Mouse (Mus musculus) intestine, embryonic 14.5 days (tissue): ENCODE results near the gene Tiam1. TPM values are rescaled to one million over a fixed set of nuclear protein-coding genes. Genes with fewer than 3 reads are reported as not detected.

Experiments
- ATAC-seq: fragments of 200-750 bp; cut with Nextera tagmentation; replicated peaks from 2 replicates; pipeline ENCODE4 v1.8.0; 2017; ENCODE audit warnings: low read depth, moderate number of reproducible peaks, moderate TSS enrichment, moderate library complexity; ENCODE audit not compliant: low FRiP score, low TSS enrichment
- DNase-seq: peaks from one replicate; pipeline ENCODE4 v3.0.0-alpha.2; 2018; ENCODE audit warnings: low spot score
- H3K27ac ChIP-seq: fragments of 300-500 bp; sonication (generic); 2 replicates; pipeline ENCODE4 v1.5.1; 2014; ENCODE audit warnings: low read depth, mild to moderate bottlenecking, control low read depth
- H3K27me3 ChIP-seq: fragments of 300-500 bp; sonication (generic); replicated peaks from 2 replicates; pipeline ENCODE4 v1.6.1; 2014; ENCODE audit warnings: low read length, control low read depth; ENCODE audit not compliant: control insufficient read depth, insufficient read depth
- H3K36me3 ChIP-seq: fragments of 300-500 bp; sonication (generic); 2 replicates; pipeline ENCODE4 v1.6.1; 2014; ENCODE audit warnings: low read length, control low read depth; ENCODE audit not compliant: control insufficient read depth, insufficient read depth
- H3K4me1 ChIP-seq: fragments of 300-500 bp; sonication (generic); replicated peaks from 2 replicates; pipeline ENCODE4 v1.6.1; 2014; ENCODE audit warnings: low read length, control low read depth, mixed read lengths; ENCODE audit not compliant: control insufficient read depth, insufficient read depth
- H3K4me2 ChIP-seq: fragments of 300-500 bp; sonication (generic); 2 replicates; pipeline ENCODE4 v1.6.1; 2014; ENCODE audit warnings: low read length
- H3K4me3 ChIP-seq: fragments of 300-500 bp; sonication (generic); 2 replicates; pipeline ENCODE4 v1.5.1; 2014; ENCODE audit warnings: low read depth, low read length, control low read depth, mixed read lengths
- H3K9ac ChIP-seq: fragments of 300-500 bp; sonication (generic); 2 replicates; pipeline ENCODE4 v1.6.1; 2014; ENCODE audit warnings: mild to moderate bottlenecking, low read length
- H3K9me3 ChIP-seq: fragments of 300-500 bp; sonication (generic); 2 replicates; pipeline ENCODE4 v1.6.1; 2016; ENCODE audit warnings: low read length, control low read depth; ENCODE audit not compliant: control insufficient read depth
- WGBS: fragments of 180-500 bp; shearing (Covaris S2); extraction: QIAGEN DNeasy Blood & Tissue Kit; methylation state at CpG from one replicate; pipeline ENCODE4 v1.1.7; 2014; 5-methylcytosine and 5-hydroxymethylcytosine counted together
- polyA plus RNA-seq: library from polyadenylated mRNA; unstranded; fragments of >200 nt; fragmentation: Nextera tagmentation; extraction: Ambion mirVana; gene quantifications from 2 replicates; pipeline ENCODE4 v1.2.1, GENCODE M21; 2014

The Tiam1 gene
- polyA plus RNA-seq, 1 experiment from 2014 or later, result 21.4 TPM

GRCm38 (mm10) chr16:89906909-89907308 is 236.7 kb downstream of the Tiam1 start:
- H3K9me3 ChIP-seq, result no peaks in the 10 kb centered on the region
- no peak for ATAC-seq

GRCm38 (mm10) chr16:89905730-89906305 is 237.8 kb downstream of the Tiam1 start:
- Histone ChIP-seq H3K36me3 (no peaks in the 10 kb centered on the region), H3K4me1 (peaks cover 3% of the 10 kb centered on the region; the same call in 1 of the 2 replicates), H3K4me3 (no peak overlapping the region), H3K9ac (no peak overlapping the region), H3K9me3 (no peaks in the 10 kb centered on the region), H3K4me2 (no peak overlapping the region), H3K27me3 (no peaks in the 10 kb centered on the region), H3K27ac (no peak overlapping the region)
- WGBS, result 83% methylated on average over 1 of the region's 1 CpGs
- DNase-seq, result no peak
- ATAC-seq, result no peak

More at GRCm38 (mm10) chr16:89906909-89907308, 236.7 kb downstream of the Tiam1 start:
- H3K4me3 ChIP-seq, result no peak overlapping the region
- no peaks in the 10 kb centered on the region for H3K36me3 ChIP-seq
- no peaks in the 10 kb centered on the region; the same call in 1 of the 2 replicates for H3K4me1 ChIP-seq
- H3K27me3 ChIP-seq, result no peaks in the 10 kb centered on the region
- no peak overlapping the region for H3K27ac ChIP-seq
- no peak for DNase-seq
- no peak overlapping the region for H3K4me2 ChIP-seq
- H3K9ac ChIP-seq, result no peak overlapping the region
- 85% methylated on average over 7 of the region's 7 CpGs for WGBS

- 94% methylated on average over 12 of the region's 12 CpGs for WGBS
- no peaks in the 10 kb centered on the region for H3K27me3 ChIP-seq
- H3K36me3 ChIP-seq, result no peaks in the 10 kb centered on the region
- H3K4me3 ChIP-seq, result no peak overlapping the region
- ATAC-seq (no peak), DNase-seq (no peak)
- no peak overlapping the region for H3K27ac ChIP-seq
- H3K9ac ChIP-seq, result no peak overlapping the region
- H3K4me2 ChIP-seq, result no peak overlapping the region
- H3K4me1 ChIP-seq, result peaks cover 6% of the 10 kb centered on the region; the same call in 1 of the 2 replicates
- no peaks in the 10 kb centered on the region for H3K9me3 ChIP-seq
Measured at GRCm38 (mm10) chr16:89904121-89904520, 239.4 kb downstream of the Tiam1 start.

- Histone ChIP-seq H3K27ac (no peak overlapping the region), H3K4me2 (no peak overlapping the region), H3K4me3 (no peak overlapping the region), H3K9me3 (no peaks in the 10 kb centered on the region), H3K4me1 (peaks cover 6% of the 10 kb centered on the region; the same call in 1 of the 2 replicates), H3K36me3 (no peaks in the 10 kb centered on the region), H3K9ac (no peak overlapping the region), H3K27me3 (no peaks in the 10 kb centered on the region)
- no peak for ATAC-seq
- no peak for DNase-seq
- WGBS, result 85% methylated on average over 12 of the region's 12 CpGs
Measured at GRCm38 (mm10) chr16:89902578-89903304, 240.8 kb downstream of the Tiam1 start.

GRCm38 (mm10) chr16:89900681-89901080 is 242.9 kb downstream of the Tiam1 start:
- ATAC-seq (no peak), DNase-seq (no peak)
- no peaks in the 10 kb centered on the region for H3K9me3 ChIP-seq
- H3K36me3 ChIP-seq, result no peaks in the 10 kb centered on the region
- no peak overlapping the region for H3K4me3 ChIP-seq
- H3K4me2 ChIP-seq, result no peak overlapping the region
- H3K4me1 ChIP-seq, result peaks cover 6% of the 10 kb centered on the region; the same call in 1 of the 2 replicates
- H3K27me3 ChIP-seq, result no peaks in the 10 kb centered on the region
- 31% methylated on average over 8 of the region's 8 CpGs for WGBS
- H3K9ac ChIP-seq, result no peak overlapping the region
- no peak overlapping the region for H3K27ac ChIP-seq

GRCm38 (mm10) chr16:89899192-89899591 is 244.4 kb downstream of the Tiam1 start:
- Histone ChIP-seq H3K4me1 (peaks cover 8% of the 10 kb centered on the region; the same call in 1 of the 2 replicates), H3K4me2 (no peak overlapping the region), H3K27me3 (no peaks in the 10 kb centered on the region), H3K36me3 (no peaks in the 10 kb centered on the region), H3K9ac (no peak overlapping the region), H3K4me3 (no peak overlapping the region), H3K27ac (no peak overlapping the region), H3K9me3 (no peaks in the 10 kb centered on the region)
- 74% methylated on average over 9 of the region's 9 CpGs for WGBS
- no peak for ATAC-seq
- no peak for DNase-seq

GRCm38 (mm10) chr16:89898299-89898625 is 245.3 kb downstream of the Tiam1 start:
- Histone ChIP-seq H3K27me3 (no peaks in the 10 kb centered on the region), H3K4me2 (no peak overlapping the region), H3K36me3 (no peaks in the 10 kb centered on the region), H3K9ac (no peak overlapping the region), H3K27ac (no peak overlapping the region), H3K9me3 (0 out of 2 replicates have a peak, but pooled peaks cover 5% of the 10 kb centered on the region), H3K4me3 (no peak overlapping the region), H3K4me1 (peaks cover 8% of the 10 kb centered on the region; the same call in 1 of the 2 replicates)
- ATAC-seq (no peak), DNase-seq (no peak)
- WGBS, result 91% methylated on average over 14 of the region's 14 CpGs

- DNase-seq, result no peak
- Histone ChIP-seq H3K27ac (no peak overlapping the region), H3K9ac (no peak overlapping the region), H3K27me3 (no peaks in the 10 kb centered on the region), H3K36me3 (no peaks in the 10 kb centered on the region), H3K4me2 (no peak overlapping the region), H3K4me3 (no peak overlapping the region), H3K9me3 (0 out of 2 replicates have a peak, but pooled peaks cover 5% of the 10 kb centered on the region), H3K4me1 (peaks cover 8% of the 10 kb centered on the region; the same call in 1 of the 2 replicates)
- WGBS, result 86% methylated on average over 33 of the region's 33 CpGs
- ATAC-seq, result no peak
Measured at GRCm38 (mm10) chr16:89897547-89898298, 245.8 kb downstream of the Tiam1 start.
